In the genomic region with DNA sequence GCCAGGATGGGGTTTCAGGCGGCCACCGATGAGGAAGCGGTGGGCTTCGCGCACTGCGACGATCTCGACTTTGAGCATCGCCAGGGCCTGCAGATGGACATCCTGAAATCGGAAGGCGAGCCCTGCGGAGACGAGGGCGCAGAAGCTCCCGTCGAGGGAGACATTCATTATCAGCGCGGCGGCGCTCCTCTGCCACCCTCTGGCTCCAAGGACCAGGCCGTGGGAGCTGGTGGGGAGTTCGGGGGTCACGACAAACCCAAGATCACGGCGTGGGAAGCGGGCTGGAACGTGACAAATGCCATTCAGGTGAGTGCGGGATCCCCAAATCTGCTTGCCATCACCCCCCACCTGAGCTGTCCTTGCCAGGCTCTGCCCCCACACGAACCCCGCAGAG, we compare ENCODE assay signal across 10 mouse cellular contexts. TPM values are rescaled to one million over a fixed set of nuclear protein-coding genes. Genes with fewer than 3 reads are reported as not detected.
DNase-seq lines count a peak whose midpoint lies in the region; ATAC-seq and TF ChIP-seq lines count a peak whose summit lies in the region.
"Had no signal": no experiment of that assay in that cellular context is flagged by ENCODE, and none has a peak within 500 bp of the region (broad histone marks: within the 10 kb centered on the region; RNA-seq: fewer than 3 reads in every experiment).

No protein-coding gene starts in this region.

- no peak overlapping the region for H3K27ac ChIP-seq in heart, embryonic 13.5 days (replicated peaks)
- H3K27ac ChIP-seq in stomach, embryonic 14.5 days (ENCODE audit: low read length): no peak overlapping the region
- no peak overlapping the region for H3K27ac ChIP-seq in stomach, postnatal 0 days (replicated peaks)
- no peak overlapping the region for H3K27ac ChIP-seq in limb, embryonic 10.5 days
- H3K27ac ChIP-seq: liver, embryonic 15.5 days had no signal

- no peak for ATAC-seq in heart, embryonic 13.5 days (ENCODE audit: extremely low read depth, insufficient number of reproducible peaks, low FRiP score, low TSS enrichment)
- ATAC-seq in stomach, embryonic 14.5 days (ENCODE audit: insufficient number of reproducible peaks, insufficient read depth, low FRiP score, low read depth): no peak
- ATAC-seq in stomach, postnatal 0 days (ENCODE audit: low FRiP score, low TSS enrichment): no peak
- no peak for ATAC-seq in megakaryocyte progenitor cell, adult 5-6 weeks (replicated peaks; ENCODE audit: poor library complexity)

- peak overlapping the region; percentile 51 for H3K4me2 ChIP-seq in heart, embryonic 13.5 days
- H3K4me2 ChIP-seq in stomach, embryonic 14.5 days (replicated peaks; ENCODE audit: low read depth, low read length): no peak overlapping the region
- no peak overlapping the region for H3K4me2 ChIP-seq in stomach, postnatal 0 days (replicated peaks; ENCODE audit: low read depth)

- no peak for TF ChIP-seq CTCF in stomach, postnatal 0 days (IDR thresholded peaks at IDR 0.05; ENCODE audit: low read depth)

- H3K4me1 ChIP-seq in heart, embryonic 13.5 days: peaks cover 30% of the 10 kb centered on the region
- peaks cover 10% of the 10 kb centered on the region; the same call in 1 of the 2 replicates for H3K4me1 ChIP-seq in stomach, embryonic 14.5 days (ENCODE audit: control insufficient read depth, insufficient read depth, low read length)
- H3K4me1 ChIP-seq in stomach, postnatal 0 days (replicated peaks; ENCODE audit: control insufficient read depth, insufficient read depth): no peaks in the 10 kb centered on the region
- H3K4me1 ChIP-seq in limb, embryonic 10.5 days: peaks cover 47% of the 10 kb centered on the region

- no peak for DNase-seq in heart, adult 18-20 months
- DNase-seq in stomach, postnatal 0 days (ENCODE audit: low spot score): no peak
- no peak for DNase-seq in limb, embryonic 10.5 days (ENCODE audit: low spot score)
- no peak for DNase-seq in adrenal gland, adult 18-20 months (ENCODE audit: low spot score in 2 of 2)
- no peak for DNase-seq in layer of hippocampus, adult 9-10 months (ENCODE audit: low spot score)
- DNase-seq: kidney, adult 8-10 months had no signal

- no peaks in the 10 kb centered on the region for H3K9me3 ChIP-seq in heart, embryonic 13.5 days
- no peaks in the 10 kb centered on the region for H3K9me3 ChIP-seq in stomach, embryonic 14.5 days (ENCODE audit: control insufficient read depth, low read depth, low read length)
- H3K9me3 ChIP-seq in stomach, postnatal 0 days (ENCODE audit: control insufficient read depth, low read length): no peaks in the 10 kb centered on the region
- H3K9me3 ChIP-seq in limb, embryonic 10.5 days (replicated peaks): no peaks in the 10 kb centered on the region
- H3K9me3 ChIP-seq: liver, embryonic 15.5 days had no signal

- no peaks in the 10 kb centered on the region for H3K36me3 ChIP-seq in heart, embryonic 13.5 days
- H3K36me3 ChIP-seq in stomach, embryonic 14.5 days (ENCODE audit: control insufficient read depth, insufficient read depth, low read length): no peaks in the 10 kb centered on the region
- no peaks in the 10 kb centered on the region for H3K36me3 ChIP-seq in stomach, postnatal 0 days (ENCODE audit: control insufficient read depth, insufficient read depth, low read length)
- H3K36me3 ChIP-seq in limb, embryonic 10.5 days: no peaks in the 10 kb centered on the region
- H3K36me3 ChIP-seq: liver, embryonic 15.5 days had no signal

- no peak overlapping the region for H3K9ac ChIP-seq in heart, embryonic 13.5 days
- H3K9ac ChIP-seq in stomach, embryonic 14.5 days (replicated peaks; ENCODE audit: low read depth, low read length): no peak overlapping the region
- no peak overlapping the region for H3K9ac ChIP-seq in stomach, postnatal 0 days (ENCODE audit: low read length)
- H3K9ac ChIP-seq: liver, embryonic 15.5 days had no signal

- under 1% methylated on average over 30 of the region's 30 CpGs for WGBS in heart, embryonic 13.5 days
- 1% methylated on average over 30 of the region's 30 CpGs for WGBS in stomach, embryonic 14.5 days
- 2% methylated on average over 30 of the region's 30 CpGs for WGBS in stomach, postnatal 0 days
- WGBS in limb, embryonic 10.5 days: under 1% methylated on average over 30 of the region's 30 CpGs

- no peak for TF ChIP-seq EP300 in stomach, postnatal 0 days (optimal IDR thresholded peaks at IDR 0.05)

- peaks cover 100% of the 10 kb centered on the region for H3K27me3 ChIP-seq in heart, embryonic 13.5 days (replicated peaks)
- peaks cover 90% of the 10 kb centered on the region for H3K27me3 ChIP-seq in stomach, embryonic 14.5 days (ENCODE audit: control insufficient read depth, insufficient read depth, low read length)
- H3K27me3 ChIP-seq in stomach, postnatal 0 days (ENCODE audit: control insufficient read depth, insufficient read depth, low read length): peaks cover 56% of the 10 kb centered on the region
- H3K27me3 ChIP-seq in limb, embryonic 10.5 days (ENCODE audit: low read depth, poor library complexity, severe bottlenecking): peaks cover 100% of the 10 kb centered on the region

- peak overlapping the region; percentile 29 for H3K4me3 ChIP-seq in heart, embryonic 13.5 days
- 0 out of 2 replicates have a peak overlapping the region, but pooled peaks have one; percentile 2 for H3K4me3 ChIP-seq in stomach, embryonic 14.5 days (ENCODE audit: low read depth, low read length)
- H3K4me3 ChIP-seq in stomach, postnatal 0 days (ENCODE audit: low read depth, low read length): no peak overlapping the region
- H3K4me3 ChIP-seq in limb, embryonic 10.5 days: peak overlapping the region; percentile 37
- H3K4me3 ChIP-seq: liver, embryonic 15.5 days had no signal

RNA-seq across cellular contexts. Expression of gene Slc32a1, which starts 0.8 kb away (rescaled TPM):
- polyA plus RNA-seq in heart, embryonic 13.5 days (2015; fragmentation: Nextera tagmentation; extraction: Ambion mirVana): not detected in 2 replicates
- not detected for total RNA-seq in heart, adult 18-20 months (2021)
- not detected in 2 replicates for polyA plus RNA-seq in stomach, embryonic 14.5 days (2014; fragmentation: Nextera tagmentation; extraction: Ambion mirVana)
- polyA plus RNA-seq in stomach, postnatal 0 days (2015; fragmentation: Nextera tagmentation; extraction: Ambion mirVana): not detected in 2 replicates
- polyA plus RNA-seq in limb, embryonic 10.5 days (2016; fragmentation: Nextera tagmentation; extraction: Ambion mirVana): not detected in 2 replicates
- total RNA-seq in adrenal gland, adult 18-20 months (2021): not detected
- 0.05 TPM in 1 of 2 replicates, not detected in the other for total RNA-seq in megakaryocyte progenitor cell, adult 5-6 weeks (2015)
- 0.04 TPM in 1 of 2 replicates, not detected in the other for total RNA-seq in megakaryocyte progenitor cell, adult 5-6 weeks (2017)
- polyA plus RNA-seq: liver, embryonic 15.5 days had no signal

RNA-seq across cellular contexts. Expression of gene Actr5, which starts 13.4 kb away (rescaled TPM):
- 7.2 and 7.6 TPM in 2 replicates for polyA plus RNA-seq in heart, embryonic 13.5 days (2015; fragmentation: Nextera tagmentation; extraction: Ambion mirVana)
- total RNA-seq in heart, adult 18-20 months (2021): 1 to 10 TPM; 5.0 to 5.8 TPM
- polyA plus RNA-seq in stomach, embryonic 14.5 days (2014; fragmentation: Nextera tagmentation; extraction: Ambion mirVana): 10.5 and 14.8 TPM in 2 replicates
- polyA plus RNA-seq in stomach, postnatal 0 days (2015; fragmentation: Nextera tagmentation; extraction: Ambion mirVana): 5.1 and 5.2 TPM in 2 replicates
- polyA plus RNA-seq in limb, embryonic 10.5 days (2016; fragmentation: Nextera tagmentation; extraction: Ambion mirVana): 13.8 and 16.2 TPM in 2 replicates
- 10 to 100 TPM; 11.9 to 12.8 TPM for total RNA-seq in adrenal gland, adult 18-20 months (2021)
- total RNA-seq in megakaryocyte progenitor cell, adult 5-6 weeks (2015): 9.1 and 14.7 TPM in 2 replicates
- total RNA-seq in megakaryocyte progenitor cell, adult 5-6 weeks (2017): 14.5 and 18.7 TPM in 2 replicates

RNA-seq across cellular contexts. Expression of gene Ppp1r16b, which starts 53.9 kb away (rescaled TPM):
- 4.5 and 4.9 TPM in 2 replicates for polyA plus RNA-seq in heart, embryonic 13.5 days (2015; fragmentation: Nextera tagmentation; extraction: Ambion mirVana)
- total RNA-seq in heart, adult 18-20 months (2021): 10 to 100 TPM; 11.6 to 16.1 TPM
- 4.9 and 6.0 TPM in 2 replicates for polyA plus RNA-seq in stomach, embryonic 14.5 days (2014; fragmentation: Nextera tagmentation; extraction: Ambion mirVana)
- polyA plus RNA-seq in stomach, postnatal 0 days (2015; fragmentation: Nextera tagmentation; extraction: Ambion mirVana): 2.0 and 2.1 TPM in 2 replicates
- 4.4 TPM in 2 replicates for polyA plus RNA-seq in limb, embryonic 10.5 days (2016; fragmentation: Nextera tagmentation; extraction: Ambion mirVana)
- 10 to 100 TPM in 1 of 2 experiments, 1 to 10 TPM in 1; 6.9 to 11.5 TPM for total RNA-seq in adrenal gland, adult 18-20 months (2021)
- 0.17 and 0.30 TPM in 2 replicates for total RNA-seq in megakaryocyte progenitor cell, adult 5-6 weeks (2015)
- 0.07 and 0.08 TPM in 2 replicates for total RNA-seq in megakaryocyte progenitor cell, adult 5-6 weeks (2017)
